Mouse (Mus musculus) heart, adult 10 weeks (tissue): ENCODE data around the gene Sec24d. TPM values are rescaled to one million over a fixed set of nuclear protein-coding genes. Genes with fewer than 3 reads are reported as not detected.

ENCODE experiments used
- polyA plus RNA-seq: library from polyadenylated mRNA; stranded (reverse); fragments of 350-450 nt; fragmentation: Illumina TruSeq; extraction: RNeasy Lipid Tissue Mini Kit (QIAGEN cat#74804); gene quantifications from one replicate; pipeline ENCODE4 v1.2.3, GENCODE M21; 2014; ENCODE audit warnings: low read depth, low replicate concordance

Gene Sec24d
- 33.7 TPM for polyA plus RNA-seq

GRCm38 (mm10) chr3:123266753-123267651 is at the start of gene Sec24d:
Gene Sec24d (plus strand): TSS chr3:123267455.

GRCm38 (mm10) chr3:123235921-123236320 is 31.3 kb upstream of the Sec24d start, which contains the start of gene Synpo2:
Gene Synpo2 (minus strand): TSS chr3:123236149.

GRCm38 (mm10) chr3:123385486-123386156 is 118.4 kb downstream of the Sec24d start, which contains the start of gene Mettl14:
Gene Mettl14 (minus strand): TSS chr3:123386108.

Other genes with a start within 250 kb of the Sec24d start
- gene Myoz2, start 232.4 kb upstream of the Sec24d start, polyA plus RNA-seq, result 1,560 TPM
- 47.4 TPM for gene Synpo2, start 31.3 kb upstream of the Sec24d start, polyA plus RNA-seq
- 18.4 TPM for gene Mettl14, start 118.7 kb downstream of the Sec24d start, polyA plus RNA-seq
- gene Prss12, start 179.5 kb downstream of the Sec24d start, polyA plus RNA-seq, result 0.84 TPM